Mouse (Mus musculus) right cerebral cortex, postnatal 14 days (tissue): ENCODE results near the gene C77080.

Source experiments
- DNase-seq: peaks from one replicate; pipeline ENCODE4 v3.0.0; 2022

The C77080 gene

GRCm38 (mm10) chr4:129266821-129267220 lies 5.6 kb upstream of the C77080 start:
- no peak for DNase-seq

GRCm38 (mm10) chr4:129266191-129266590 lies 5.0 kb upstream of the C77080 start:
- no peak for DNase-seq

- no peak for DNase-seq
Measured at GRCm38 (mm10) chr4:129263225-129264021, 2.2 kb upstream of the C77080 start.

- DNase-seq, result no peak
Measured at GRCm38 (mm10) chr4:129260678-129261077, 526 bp downstream of the C77080 start.

- no peak for DNase-seq
Measured at GRCm38 (mm10) chr4:129259101-129259500, 2.1 kb downstream of the C77080 start.

GRCm38 (mm10) chr4:129256450-129257380 lies 4.5 kb downstream of the C77080 start:
- DNase-seq, result no peak

- no peak for DNase-seq
Measured at GRCm38 (mm10) chr4:129254571-129254970, 6.6 kb downstream of the C77080 start.

GRCm38 (mm10) chr4:129252492-129252891 lies 8.7 kb downstream of the C77080 start:
- DNase-seq, result no peak

- no peak for DNase-seq
Measured at GRCm38 (mm10) chr4:129251482-129252125, 9.6 kb downstream of the C77080 start.

- DNase-seq, result no peak
Measured at GRCm38 (mm10) chr4:129250759-129251481, 10.3 kb downstream of the C77080 start.

- no peak for DNase-seq
Measured at GRCm38 (mm10) chr4:129249288-129249687, 11.9 kb downstream of the C77080 start.

GRCm38 (mm10) chr4:129248243-129248767 lies 12.9 kb downstream of the C77080 start:
- DNase-seq, result no peak

- no peak for DNase-seq
Measured at GRCm38 (mm10) chr4:129247381-129248242, 13.6 kb downstream of the C77080 start.

GRCm38 (mm10) chr4:129246360-129247301 lies 14.6 kb downstream of the C77080 start:
- DNase-seq, result no peak

- DNase-seq, result no peak
Measured at GRCm38 (mm10) chr4:129244802-129245201, 16.4 kb downstream of the C77080 start.

GRCm38 (mm10) chr4:129242761-129243160 lies 18.4 kb downstream of the C77080 start:
- no peak for DNase-seq

- DNase-seq, result no peak
Measured at GRCm38 (mm10) chr4:129242327-129242726, 18.9 kb downstream of the C77080 start.

- no peak for DNase-seq
Measured at GRCm38 (mm10) chr4:129241898-129242297, 19.3 kb downstream of the C77080 start.

- DNase-seq, result peak; percentile 75
Measured at GRCm38 (mm10) chr4:129239075-129239474, 22.1 kb downstream of the C77080 start.

- DNase-seq, result no peak
Measured at GRCm38 (mm10) chr4:129238579-129239016, 22.6 kb downstream of the C77080 start.
